In the genomic region with DNA sequence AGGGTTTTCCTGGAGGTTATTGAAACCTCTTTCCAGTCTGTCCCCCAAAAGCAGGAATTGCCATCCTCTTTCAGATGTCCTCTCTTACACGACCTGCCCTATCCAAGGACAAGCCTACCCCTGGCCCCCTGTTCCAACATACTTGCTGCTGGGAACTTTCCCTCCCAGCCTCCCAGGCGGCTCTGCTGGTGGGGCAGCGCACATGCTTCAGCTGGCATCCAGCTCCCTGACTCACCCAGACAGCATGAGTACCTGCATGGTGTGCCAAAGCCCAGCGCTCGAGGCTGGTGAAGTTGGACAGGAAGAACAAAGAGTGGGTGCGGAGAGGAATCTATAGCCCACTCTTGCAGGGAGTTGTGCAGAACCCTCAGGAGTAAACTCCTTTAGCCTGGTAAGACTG, we compare ENCODE assay signal across 1 mouse cellular context.
TF ChIP-seq lines count a peak whose summit lies in the region.

No protein-coding gene starts in this region.

TF ChIP-seq in CH12.LX, 34 proteins besides CTCF, POLR2A, EP300 and RAD21:
- TF ChIP-seq SIN3A (IDR thresholded peaks at IDR 0.05; ENCODE audit: low read length) (no peak), MAZ (IDR thresholded peaks at IDR 0.05; ENCODE audit: low read depth, low read length) (no peak), MEF2A (IDR thresholded peaks at IDR 0.05; ENCODE audit: borderline replicate concordance, low read depth, low read length) (no peak), ZMIZ1 (IDR thresholded peaks at IDR 0.05; ENCODE audit: low read depth, low read length) (no peak), MYC (IDR thresholded peaks at IDR 0.05; ENCODE audit: low read depth, low read length) (no peak), ELF1 (IDR thresholded peaks at IDR 0.05; ENCODE audit: low read depth, low read length) (no peak), NELFE (IDR thresholded peaks at IDR 0.05; ENCODE audit: low read depth, low read length) (no peak), TBP (conservative IDR thresholded peaks at IDR 0.05; ENCODE audit: low read depth, low read length) (no peak), MXI1 (IDR thresholded peaks at IDR 0.05; ENCODE audit: low read depth, low read length) (no peak), KAT2A (IDR thresholded peaks at IDR 0.05; ENCODE audit: insufficient replicate concordance, low read length) (no peak), UBTF (IDR thresholded peaks at IDR 0.05; ENCODE audit: low read depth, low read length) (no peak), IRF4 (IDR thresholded peaks at IDR 0.05; ENCODE audit: low read depth, low read length) (no peak)
